Mouse (Mus musculus): Measurements from ENCODE around the gene Nhsl2.
"Not testable (repeated sequence)": the region's sequence is repeated elsewhere in the genome, so short reads cannot be mapped to it uniquely, and the experiment has no call there.

The Nhsl2 gene

GRCm38 (mm10) chrX:101849281-101849821 is at the start of gene Nhsl2:
Gene Nhsl2, plus strand, starts transcription at chrX:101849385.
- DNase-seq (ENCODE audit: low read depth, low spot score), result peak; percentile 27

GRCm38 (mm10) chrX:101805512-101805911 is 43.7 kb upstream of the Nhsl2 start:
- DNase-seq (ENCODE audit: low read depth, low spot score), result peak; percentile 6

- DNase-seq (ENCODE audit: low read depth, low spot score), result no peak
Measured at GRCm38 (mm10) chrX:101811750-101812149, 37.4 kb upstream of the Nhsl2 start.

- no peak for DNase-seq (ENCODE audit: low read depth, low spot score)
Measured at GRCm38 (mm10) chrX:101819163-101819562, 30.0 kb upstream of the Nhsl2 start.

- not testable (repeated sequence) for DNase-seq (ENCODE audit: low read depth, low spot score)
Measured at GRCm38 (mm10) chrX:101819980-101820379, 29.2 kb upstream of the Nhsl2 start.

GRCm38 (mm10) chrX:101847191-101847795 is 1.9 kb upstream of the Nhsl2 start:
- no peak for DNase-seq (ENCODE audit: low read depth, low spot score)

GRCm38 (mm10) chrX:101849901-101850551 is 841 bp downstream of the Nhsl2 start:
- no peak for DNase-seq (ENCODE audit: low read depth, low spot score)

- DNase-seq (ENCODE audit: low read depth, low spot score), result no peak
Measured at GRCm38 (mm10) chrX:101851566-101852354, 2.6 kb downstream of the Nhsl2 start.

GRCm38 (mm10) chrX:101863666-101864378 is 14.6 kb downstream of the Nhsl2 start:
- DNase-seq (ENCODE audit: low read depth, low spot score), result no peak

- DNase-seq (ENCODE audit: low read depth, low spot score), result no peak
Measured at GRCm38 (mm10) chrX:101864788-101865187, 15.6 kb downstream of the Nhsl2 start.

- no peak for DNase-seq (ENCODE audit: low read depth, low spot score)
Measured at GRCm38 (mm10) chrX:101874147-101874546, 25.0 kb downstream of the Nhsl2 start.

- DNase-seq (ENCODE audit: low read depth, low spot score), result no peak
Measured at GRCm38 (mm10) chrX:101874901-101875300, 25.7 kb downstream of the Nhsl2 start.

GRCm38 (mm10) chrX:101876136-101876535 is 27.0 kb downstream of the Nhsl2 start:
- no peak for DNase-seq (ENCODE audit: low read depth, low spot score)

GRCm38 (mm10) chrX:101877840-101878239 is 28.7 kb downstream of the Nhsl2 start:
- no peak for DNase-seq (ENCODE audit: low read depth, low spot score)

- DNase-seq (ENCODE audit: low read depth, low spot score), result no peak
Measured at GRCm38 (mm10) chrX:101878546-101878945, 29.4 kb downstream of the Nhsl2 start.

- no peak for DNase-seq (ENCODE audit: low read depth, low spot score)
Measured at GRCm38 (mm10) chrX:101882141-101882751, 33.1 kb downstream of the Nhsl2 start.

GRCm38 (mm10) chrX:101889384-101889783 is 40.2 kb downstream of the Nhsl2 start:
- no peak for DNase-seq (ENCODE audit: low read depth, low spot score)

GRCm38 (mm10) chrX:101889813-101890469 is 40.8 kb downstream of the Nhsl2 start:
- DNase-seq (ENCODE audit: low read depth, low spot score), result peak; percentile 36

- DNase-seq (ENCODE audit: low read depth, low spot score), result no peak
Measured at GRCm38 (mm10) chrX:101893796-101894195, 44.6 kb downstream of the Nhsl2 start.

GRCm38 (mm10) chrX:101898341-101898740 is 49.2 kb downstream of the Nhsl2 start:
- DNase-seq (ENCODE audit: low read depth, low spot score), result no peak

Measured in skeletal muscle tissue, adult 2 months (tissue).